Mouse (Mus musculus) megakaryocyte-erythroid progenitor cell, adult 5 weeks (primary cell): ENCODE data around the gene Nprl2. TPM values are rescaled to one million over a fixed set of nuclear protein-coding genes. Genes with fewer than 3 reads are reported as not detected.

ENCODE experiments used
- polyA plus RNA-seq: library from polyadenylated mRNA; stranded (reverse); fragments of >175 nt; gene quantifications from 2 replicates; pipeline ENCODE4 v1.2.3, GENCODE M21; 2012

Nprl2 gene
- polyA plus RNA-seq: 0.73 and 1.6 TPM in 2 replicates

DNA sequence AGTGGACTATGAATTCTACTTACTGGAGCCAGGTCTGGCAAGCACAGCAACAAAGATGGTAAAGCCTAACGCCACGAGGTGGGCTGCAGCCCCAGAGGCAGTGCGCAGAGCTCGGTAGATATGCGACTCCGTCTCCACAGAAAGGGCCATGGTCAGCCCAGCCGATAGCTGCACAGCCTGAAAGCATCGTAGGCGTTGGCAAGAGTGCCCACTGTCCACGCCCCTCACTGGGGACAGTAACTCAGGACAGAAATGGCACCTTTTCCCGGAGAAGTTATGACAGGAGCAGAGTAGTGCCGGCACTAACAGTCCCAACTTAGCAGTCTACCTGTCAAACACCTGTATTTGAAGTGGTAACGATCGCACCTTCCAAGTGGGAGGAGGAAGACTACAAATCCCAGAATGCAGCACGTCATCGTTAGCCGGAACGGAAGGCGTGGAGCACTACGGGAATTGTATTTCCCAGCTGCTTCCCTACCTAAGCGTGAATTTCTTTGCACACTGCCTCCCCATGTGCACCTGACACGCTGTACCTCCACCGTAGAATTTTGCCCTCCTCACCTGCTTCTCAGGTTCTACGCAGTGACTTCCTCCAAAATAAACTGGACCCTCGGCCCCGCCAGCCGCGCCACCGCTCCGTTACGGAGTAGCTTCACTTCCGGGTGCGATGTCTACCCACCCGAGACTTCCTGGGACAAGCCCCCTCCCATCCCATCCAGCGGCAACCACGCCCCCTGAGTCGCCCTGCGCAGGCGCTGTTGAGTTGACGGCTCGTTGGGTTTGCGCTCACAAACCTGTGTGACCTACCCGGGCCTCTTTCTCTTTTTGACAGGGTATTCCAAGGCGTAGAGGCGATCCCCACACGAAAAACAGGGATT is at the start of gene Nprl2, which contains the start of gene Cyb561d2:
Gene Nprl2, plus strand, starts transcription at position 753 of the 878 bp plus-strand sequence.
Gene Cyb561d2, minus strand, starts transcription at position 720 of the 878 bp plus-strand sequence.

DNA sequence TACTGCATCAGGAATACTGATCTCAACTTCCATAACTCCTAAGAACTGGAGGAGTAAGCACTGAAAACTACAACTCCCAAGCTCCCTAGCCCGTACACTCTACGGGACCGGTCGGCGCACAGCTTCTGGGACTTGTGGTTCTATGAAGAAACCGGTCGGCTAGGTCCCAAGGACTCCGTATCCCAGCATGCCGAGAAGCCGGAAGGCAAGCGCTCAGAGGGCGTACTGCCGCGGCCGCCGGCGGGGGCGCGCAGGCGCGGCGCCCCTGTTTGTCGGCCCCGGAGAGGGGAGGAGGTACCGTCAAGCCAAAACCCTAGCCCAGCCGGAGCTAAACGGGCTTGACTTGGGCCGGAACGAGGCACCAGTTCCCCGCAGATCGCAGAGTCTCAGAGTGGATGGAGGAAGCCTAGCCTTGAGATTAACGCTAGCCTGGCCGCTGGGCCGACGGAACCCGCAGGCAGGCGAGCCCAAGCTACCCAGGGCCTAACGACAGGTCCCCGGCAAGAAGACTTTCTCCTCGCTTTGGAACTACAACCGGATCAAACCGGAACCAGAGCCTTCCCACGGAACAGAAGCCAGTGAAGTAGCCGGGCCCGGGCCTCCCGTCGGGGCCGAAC is 8.1 kb upstream of the Nprl2 start, which contains the start of gene Tmem115:
Gene Tmem115, plus strand, starts transcription at position 155 of the 617 bp plus-strand sequence.

GRCm38 (mm10) chr9:107547026-107547425 is 5.0 kb downstream of the Nprl2 start, which contains the start of gene Zmynd10:
Gene Zmynd10 (plus strand): TSS chr9:107547298.

GRCm38 (mm10) chr9:107551117-107551889 is 9.3 kb downstream of the Nprl2 start, which contains the start of gene Rassf1:
Gene Rassf1 (plus strand): TSS chr9:107551555.

GRCm38 (mm10) chr9:107563029-107563581 is 21.1 kb downstream of the Nprl2 start, which contains the start of gene Tusc2:
Gene Tusc2 (plus strand): TSS chr9:107563255.

GRCm38 (mm10) chr9:107567702-107568319 is 25.8 kb downstream of the Nprl2 start, which contains the start of gene Hyal2:
Gene Hyal2 (plus strand): TSS chr9:107567945.

GRCm38 (mm10) chr9:107576357-107577107 is 34.5 kb downstream of the Nprl2 start, which contains the start of gene Hyal1:
Gene Hyal1 (plus strand): TSS chr9:107576927.

DNA sequence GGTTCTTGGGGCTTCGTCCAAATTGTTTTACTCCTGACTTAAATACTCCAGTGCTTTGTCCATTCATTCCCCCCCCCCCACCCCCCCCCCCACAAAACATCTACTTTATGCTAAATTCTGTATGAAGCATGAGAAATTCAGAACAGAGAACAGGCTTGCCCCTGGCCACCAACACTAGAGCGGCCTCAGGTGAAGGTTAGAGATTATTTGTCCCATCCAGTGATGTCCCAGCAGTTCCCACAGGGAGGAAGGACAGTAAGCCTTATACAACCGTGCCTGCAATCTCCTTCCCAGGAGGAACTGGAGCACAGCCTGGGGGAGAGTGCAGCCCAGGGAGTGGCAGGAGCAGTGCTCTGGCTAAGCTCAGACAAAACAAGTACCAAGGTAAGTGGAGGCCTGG is 36.6 kb downstream of the Nprl2 start, which contains the start of gene Naa80:
Gene Naa80, plus strand, starts transcription at position 301 of the 400 bp plus-strand sequence.

GRCm38 (mm10) chr9:107580501-107581317 is 38.7 kb downstream of the Nprl2 start, which contains the start of gene Hyal3:
Gene Hyal3 (plus strand): TSS chr9:107580818.

DNA sequence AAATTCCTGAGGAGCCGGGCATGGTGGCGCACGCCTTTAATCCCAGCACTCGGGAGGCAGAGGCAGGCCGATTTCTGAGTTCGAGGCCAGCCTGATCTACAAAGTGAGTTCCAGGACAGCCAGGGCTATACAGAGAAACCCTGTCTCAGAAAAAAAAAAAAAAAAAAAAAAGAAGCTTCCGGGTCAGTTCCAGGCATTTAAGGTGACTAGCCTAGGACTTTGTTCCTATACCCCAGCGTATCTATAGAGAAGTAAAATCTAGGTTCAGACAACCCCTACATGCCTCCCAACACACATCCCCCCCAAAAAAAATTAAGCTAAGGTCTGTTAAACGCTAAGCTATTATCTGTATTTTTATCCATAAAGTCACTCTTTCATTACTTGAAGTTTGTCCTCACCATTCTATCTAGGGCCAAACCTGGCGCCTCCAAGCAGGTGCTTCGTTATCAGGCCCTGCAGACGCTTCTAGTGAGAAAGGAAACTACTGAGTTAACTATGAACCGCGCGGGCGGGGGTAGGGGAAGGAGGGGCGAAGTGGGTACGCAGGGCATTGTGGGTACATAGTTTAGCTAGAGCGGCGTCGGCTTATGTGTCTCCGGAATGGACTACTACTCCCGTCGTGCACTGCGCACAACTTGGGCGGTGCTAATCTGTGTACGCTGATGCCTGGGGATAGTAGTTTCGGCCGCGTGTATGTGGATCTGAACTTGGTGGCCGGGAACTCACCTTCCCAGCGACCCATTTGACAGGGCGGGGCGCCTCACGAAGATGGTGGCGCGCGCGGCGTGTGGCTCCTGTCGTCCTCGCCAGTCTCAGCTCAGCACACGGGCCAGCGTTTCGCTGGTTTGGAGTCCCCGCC is 45.2 kb downstream of the Nprl2 start, which contains the start of gene Ifrd2:
Gene Ifrd2, plus strand, starts transcription at position 669 of the 859 bp plus-strand sequence.

Other genes starting within 250 kb of the Nprl2 start
- gene Cish, start 246.2 kb upstream of the Nprl2 start, polyA plus RNA-seq: 39.8 and 41.4 TPM in 2 replicates
- gene Hemk1, start 203.9 kb upstream of the Nprl2 start, polyA plus RNA-seq: 2.8 and 3.5 TPM in 2 replicates
- gene 6430571L13Rik, start 201.6 kb upstream of the Nprl2 start, polyA plus RNA-seq: 0.34 and 0.41 TPM in 2 replicates
- 1.7 and 2.1 TPM in 2 replicates for gene Cacna2d2, start 142.6 kb upstream of the Nprl2 start, polyA plus RNA-seq
- 30.5 and 30.9 TPM in 2 replicates for gene Tmem115, start 8.3 kb upstream of the Nprl2 start, polyA plus RNA-seq
- gene Cyb561d2, start within 50 bp of the Nprl2 start, polyA plus RNA-seq: 17.6 and 21.3 TPM in 2 replicates
- gene Zmynd10, start 5.1 kb downstream of the Nprl2 start, polyA plus RNA-seq: 0.65 and 0.95 TPM in 2 replicates
- 41.8 and 45.8 TPM in 2 replicates for gene Rassf1, start 9.3 kb downstream of the Nprl2 start, polyA plus RNA-seq
- gene Tusc2, start 21.0 kb downstream of the Nprl2 start, polyA plus RNA-seq: 8.9 and 11.0 TPM in 2 replicates
- 11.0 and 18.3 TPM in 2 replicates for gene Hyal2, start 25.7 kb downstream of the Nprl2 start, polyA plus RNA-seq
- gene Hyal1, start 34.7 kb downstream of the Nprl2 start, polyA plus RNA-seq: 2.8 and 3.0 TPM in 2 replicates
- 57.1 and 59.8 TPM in 2 replicates for gene Naa80, start 36.7 kb downstream of the Nprl2 start, polyA plus RNA-seq
- gene Hyal3, start 38.6 kb downstream of the Nprl2 start, polyA plus RNA-seq: 0.47 and 0.67 TPM in 2 replicates
- 99.4 and 110 TPM in 2 replicates for gene Ifrd2, start 45.4 kb downstream of the Nprl2 start, polyA plus RNA-seq
- 0.09 TPM in 1 of 2 replicates, not detected in the other for gene Sema3b, start 67.0 kb downstream of the Nprl2 start, polyA plus RNA-seq
- 1,176 and 1,508 TPM in 2 replicates for gene Gnai2, start 93.1 kb downstream of the Nprl2 start, polyA plus RNA-seq
- gene Slc38a3, start 127.3 kb downstream of the Nprl2 start, polyA plus RNA-seq: 0.02 and 0.03 TPM in 2 replicates
- gene Gnat1, start 137.5 kb downstream of the Nprl2 start, polyA plus RNA-seq: 0.33 and 0.55 TPM in 2 replicates
- gene Sema3f, start 168.2 kb downstream of the Nprl2 start, polyA plus RNA-seq: 0.52 and 0.71 TPM in 2 replicates
- gene Rbm5, start 228.8 kb downstream of the Nprl2 start, polyA plus RNA-seq: 22.6 and 29.7 TPM in 2 replicates